Mouse (Mus musculus): Measurements from ENCODE around the gene A930017K11Rik. TPM values are rescaled to one million over a fixed set of nuclear protein-coding genes. Genes with fewer than 3 reads are reported as not detected.

A930017K11Rik gene
- polyA plus RNA-seq, 1 experiment from 2014 or later = 0.16 TPM

DNA sequence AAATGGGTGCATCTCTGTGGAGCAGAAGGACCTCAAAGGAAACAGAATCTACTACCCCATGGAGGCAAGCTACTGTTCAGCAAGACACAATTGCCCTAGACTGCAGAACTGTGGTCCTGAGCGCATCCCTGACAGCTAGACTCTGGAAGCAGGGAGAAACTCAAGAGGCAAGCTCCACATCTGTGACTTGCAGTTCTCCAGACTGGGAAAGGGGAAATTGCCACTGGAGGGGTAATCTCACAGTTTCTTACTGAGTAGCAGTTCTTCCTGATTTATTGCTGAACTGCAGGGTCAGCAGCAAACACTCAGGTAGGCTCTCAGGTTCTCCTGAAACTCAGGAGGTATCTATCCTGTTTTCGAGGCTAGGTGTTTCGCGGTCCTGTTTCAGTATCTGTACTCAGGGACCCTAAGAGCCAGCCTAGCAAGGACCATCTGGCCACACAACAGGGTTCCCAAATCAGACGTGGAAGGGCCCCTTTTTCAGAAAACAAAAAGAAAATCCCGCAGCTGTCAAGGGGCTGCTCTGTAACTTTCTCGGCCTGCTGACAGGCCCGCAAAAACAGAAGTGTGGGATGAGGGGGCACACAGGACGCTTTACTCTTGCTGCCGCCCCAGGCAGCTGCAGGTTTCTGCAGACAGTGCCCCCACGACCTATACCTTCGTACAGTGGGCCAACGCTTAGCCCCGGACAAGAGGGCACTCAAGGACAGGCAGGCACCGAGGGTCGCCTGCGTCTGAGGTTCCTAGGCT lies 32.4 kb upstream of the A930017K11Rik start:
- no peaks in the 10 kb centered on the region for H3K9me3 ChIP-seq (ENCODE audit: low read depth, low read length)
- ATAC-seq (ENCODE audit: insufficient read depth) = no peak
- peak overlapping the region; percentile 95 for H3K4me3 ChIP-seq (ENCODE audit: low read depth, low read length)
- H3K4me2 ChIP-seq = peak overlapping the region; percentile 88
- peak overlapping the region; percentile 88 for H3K9ac ChIP-seq
- H3K27ac ChIP-seq (ENCODE audit: low read depth) = peak overlapping the region; percentile 62; the same call in 1 of the 2 replicates
- peaks cover 9% of the 10 kb centered on the region; the same call in 1 of the 2 replicates for H3K36me3 ChIP-seq (ENCODE audit: insufficient read depth)
- H3K27me3 ChIP-seq (ENCODE audit: insufficient read depth, low read length) = no peaks in the 10 kb centered on the region
- 0 out of 2 replicates have a peak, but pooled peaks cover 6% of the 10 kb centered on the region for H3K4me1 ChIP-seq (ENCODE audit: insufficient read depth)
- 9% methylated on average over 17 of the region's 17 CpGs for WGBS
- no peak for TF ChIP-seq CTCF (IDR thresholded peaks at IDR 0.05; ENCODE audit: low read depth)
- peak; percentile 16 for DNase-seq

DNA sequence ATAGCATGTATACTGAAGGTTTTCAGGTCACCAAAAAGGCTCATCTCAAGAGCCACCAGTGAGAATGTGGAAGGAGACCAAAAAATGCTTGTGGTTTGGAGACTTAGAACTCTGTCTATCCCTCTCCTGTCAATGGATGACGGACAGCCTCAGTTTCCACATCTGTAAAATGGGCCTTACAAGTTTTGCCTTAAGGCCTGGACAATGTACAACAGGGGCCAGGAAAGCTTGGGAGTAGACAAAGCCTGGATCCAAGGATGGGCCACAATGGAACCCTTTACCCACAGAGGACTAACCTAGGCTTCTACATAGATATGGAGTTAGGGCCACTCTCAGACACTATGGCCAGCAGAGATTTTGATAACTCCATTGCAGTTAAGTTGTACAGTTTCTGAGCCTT lies 31.7 kb upstream of the A930017K11Rik start:
- ATAC-seq (ENCODE audit: insufficient read depth) (no peak), DNase-seq (no peak)
- no peak for TF ChIP-seq CTCF (IDR thresholded peaks at IDR 0.05; ENCODE audit: low read depth)
- Histone ChIP-seq H3K27me3 (ENCODE audit: insufficient read depth, low read length) (no peaks in the 10 kb centered on the region), H3K4me3 (ENCODE audit: low read depth, low read length) (peak overlapping the region; percentile 95), H3K36me3 (ENCODE audit: insufficient read depth) (peaks cover 4% of the 10 kb centered on the region; the same call in 1 of the 2 replicates), H3K4me2 (peak overlapping the region; percentile 88), H3K27ac (ENCODE audit: low read depth) (no peak overlapping the region), H3K9me3 (ENCODE audit: low read depth, low read length) (no peaks in the 10 kb centered on the region), H3K9ac (peak overlapping the region; percentile 88), H3K4me1 (ENCODE audit: insufficient read depth) (0 out of 2 replicates have a peak, but pooled peaks cover 6% of the 10 kb centered on the region)
- WGBS = 95% methylated on average over 1 of the region's 1 CpGs

DNA sequence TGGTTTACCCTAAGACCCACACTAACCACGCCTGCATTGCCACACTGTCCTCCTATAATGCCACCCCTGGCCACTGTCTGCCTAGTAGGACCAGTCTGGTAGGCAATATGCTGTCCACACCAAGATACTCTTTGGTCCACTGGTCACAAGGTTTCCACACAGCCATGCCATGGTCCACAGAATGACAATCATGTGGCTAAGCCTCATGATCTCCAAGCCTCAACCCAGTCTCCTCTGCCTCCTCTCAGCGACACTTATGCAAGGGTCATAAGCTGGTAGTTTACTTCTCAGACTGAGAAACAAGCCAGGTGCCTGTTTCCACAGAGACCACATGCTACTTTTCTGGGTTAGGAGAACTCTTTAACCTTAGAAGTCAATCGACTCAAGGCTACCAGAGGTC lies 30.5 kb upstream of the A930017K11Rik start:
- Histone ChIP-seq H3K36me3 (ENCODE audit: insufficient read depth) (no peaks in the 10 kb centered on the region), H3K9ac (no peak overlapping the region), H3K4me3 (ENCODE audit: low read depth, low read length) (no peak overlapping the region), H3K27ac (ENCODE audit: low read depth) (no peak overlapping the region), H3K4me2 (no peak overlapping the region), H3K4me1 (ENCODE audit: insufficient read depth) (0 out of 2 replicates have a peak, but pooled peaks cover 6% of the 10 kb centered on the region), H3K27me3 (ENCODE audit: insufficient read depth, low read length) (no peaks in the 10 kb centered on the region), H3K9me3 (ENCODE audit: low read depth, low read length) (no peaks in the 10 kb centered on the region)
- no peak for DNase-seq
- ATAC-seq (ENCODE audit: insufficient read depth) = no peak
- no peak for TF ChIP-seq CTCF (IDR thresholded peaks at IDR 0.05; ENCODE audit: low read depth)
- 87% methylated on average over 3 of the region's 3 CpGs for WGBS

DNA sequence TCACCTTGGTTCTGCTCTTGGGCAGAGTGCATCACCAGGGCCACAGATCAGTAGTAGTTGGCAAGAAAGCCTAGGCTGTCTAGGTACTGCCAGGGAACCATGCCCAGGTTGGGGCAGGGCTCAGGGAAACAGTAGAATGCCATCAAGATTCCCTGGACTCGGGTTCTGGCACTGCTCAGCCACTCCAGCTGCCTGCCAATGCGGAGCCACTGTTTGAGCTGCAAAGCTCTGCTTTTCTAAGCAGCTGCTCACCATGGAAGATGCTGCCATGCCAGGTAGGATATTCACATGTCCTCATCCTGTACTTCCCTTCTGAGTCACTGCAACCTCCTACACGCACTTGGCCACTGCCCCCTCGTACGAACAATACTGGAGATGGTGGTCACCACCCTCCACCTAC lies 28.5 kb upstream of the A930017K11Rik start:
- Histone ChIP-seq H3K4me1 (ENCODE audit: insufficient read depth) (0 out of 2 replicates have a peak, but pooled peaks cover 6% of the 10 kb centered on the region), H3K9ac (no peak overlapping the region), H3K9me3 (ENCODE audit: low read depth, low read length) (no peaks in the 10 kb centered on the region), H3K36me3 (ENCODE audit: insufficient read depth) (no peaks in the 10 kb centered on the region), H3K4me2 (no peak overlapping the region), H3K27ac (ENCODE audit: low read depth) (no peak overlapping the region), H3K4me3 (ENCODE audit: low read depth, low read length) (no peak overlapping the region), H3K27me3 (ENCODE audit: insufficient read depth, low read length) (no peaks in the 10 kb centered on the region)
- no peak for DNase-seq
- 87% methylated on average over 5 of the region's 5 CpGs for WGBS
- no peak for ATAC-seq (ENCODE audit: insufficient read depth)
- TF ChIP-seq CTCF (IDR thresholded peaks at IDR 0.05; ENCODE audit: low read depth) = no peak

DNA sequence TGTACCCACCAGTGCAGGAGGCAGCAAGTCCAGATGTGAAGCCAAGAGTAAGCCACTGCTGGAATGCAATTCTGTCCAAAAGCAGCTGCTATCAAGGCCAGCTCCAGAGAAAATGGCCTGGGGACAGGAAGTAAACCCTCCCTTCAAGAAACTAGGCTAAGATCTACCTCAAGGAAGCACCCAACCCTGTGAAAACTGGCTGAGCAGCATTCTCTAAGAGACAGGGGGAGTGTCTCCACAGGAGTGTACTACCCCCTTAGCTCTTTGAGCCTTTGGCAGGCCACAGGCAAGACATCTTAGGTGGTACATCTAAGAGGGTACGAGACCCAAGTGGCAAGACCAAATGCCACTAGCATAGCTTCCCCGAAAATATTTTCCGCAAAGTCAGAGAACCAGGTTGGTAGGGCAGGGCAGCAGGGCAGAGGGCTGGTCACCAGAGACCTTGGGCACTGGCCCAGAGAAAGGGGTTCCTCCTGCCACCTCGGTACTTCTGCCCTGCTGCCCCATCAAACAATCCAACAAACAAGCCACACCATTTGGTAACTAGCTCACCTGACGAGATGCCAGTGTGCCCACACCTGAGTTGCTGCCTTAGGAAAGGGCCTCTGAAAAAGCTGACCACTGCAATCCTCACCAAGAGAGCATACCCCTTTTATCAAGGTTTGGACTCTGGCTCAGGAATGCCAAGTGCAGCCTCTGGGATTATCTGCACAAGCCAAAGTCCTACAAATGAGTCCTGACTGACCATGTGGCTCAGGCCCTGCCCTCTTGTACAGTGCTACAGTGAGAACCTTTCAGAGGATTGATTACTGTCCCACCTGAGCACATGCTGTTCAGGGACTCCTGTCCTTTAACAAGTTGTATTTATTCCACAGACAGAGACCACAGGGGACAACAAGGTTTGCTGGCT lies 27.7 kb upstream of the A930017K11Rik start:
- Histone ChIP-seq H3K4me3 (ENCODE audit: low read depth, low read length) (no peak overlapping the region), H3K27ac (ENCODE audit: low read depth) (no peak overlapping the region), H3K36me3 (ENCODE audit: insufficient read depth) (no peaks in the 10 kb centered on the region), H3K9ac (no peak overlapping the region), H3K4me2 (no peak overlapping the region), H3K4me1 (ENCODE audit: insufficient read depth) (0 out of 2 replicates have a peak, but pooled peaks cover 6% of the 10 kb centered on the region), H3K27me3 (ENCODE audit: insufficient read depth, low read length) (no peaks in the 10 kb centered on the region), H3K9me3 (ENCODE audit: low read depth, low read length) (no peaks in the 10 kb centered on the region)
- DNase-seq (no peak), ATAC-seq (ENCODE audit: insufficient read depth) (no peak)
- TF ChIP-seq CTCF (IDR thresholded peaks at IDR 0.05; ENCODE audit: low read depth) = no peak
- 80% methylated on average over 5 of the region's 5 CpGs for WGBS

DNA sequence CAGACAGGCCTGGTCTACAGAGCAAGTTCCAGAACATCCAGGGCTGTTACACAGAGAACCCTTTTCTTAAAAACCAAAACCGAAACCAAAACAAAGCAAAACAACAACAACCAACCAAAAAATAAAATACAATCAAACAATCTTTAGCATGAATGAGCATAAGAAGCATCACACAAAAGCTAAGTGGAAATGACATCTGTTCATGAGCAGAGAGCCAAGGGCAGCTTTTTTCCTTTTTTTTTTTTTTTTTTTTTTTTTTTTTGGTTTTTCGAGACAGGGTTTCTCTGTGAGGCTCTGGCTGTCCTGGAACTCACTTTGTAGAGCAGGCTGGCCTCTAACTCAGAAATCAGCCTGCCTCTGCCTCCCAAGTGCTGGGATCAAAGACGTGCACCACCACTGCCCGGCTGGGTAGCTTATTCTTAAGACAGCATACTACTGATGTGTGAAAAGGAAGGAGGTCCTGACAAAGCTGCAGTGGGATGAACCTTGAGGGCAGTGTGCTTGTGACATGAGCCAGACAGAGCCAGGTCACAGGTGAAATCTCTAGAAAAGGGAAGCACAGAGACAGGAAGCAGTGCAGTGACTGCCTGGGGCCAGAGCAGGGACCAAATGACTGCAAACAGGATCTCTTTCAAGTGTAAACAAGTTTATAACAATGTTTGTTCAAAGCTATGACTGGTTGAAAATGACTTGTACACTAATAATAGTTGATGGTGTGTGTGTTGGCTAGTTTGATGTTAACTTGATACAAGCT lies 18.8 kb upstream of the A930017K11Rik start:
- Histone ChIP-seq H3K4me3 (ENCODE audit: low read depth, low read length) (no peak overlapping the region), H3K9ac (no peak overlapping the region), H3K27me3 (ENCODE audit: insufficient read depth, low read length) (no peaks in the 10 kb centered on the region), H3K4me1 (ENCODE audit: insufficient read depth) (no peaks in the 10 kb centered on the region), H3K9me3 (ENCODE audit: low read depth, low read length) (no peaks in the 10 kb centered on the region), H3K4me2 (no peak overlapping the region), H3K36me3 (ENCODE audit: insufficient read depth) (peaks cover 6% of the 10 kb centered on the region; the same call in 1 of the 2 replicates), H3K27ac (ENCODE audit: low read depth) (no peak overlapping the region)
- 77% methylated on average over 4 of the region's 4 CpGs for WGBS
- no peak for TF ChIP-seq CTCF (IDR thresholded peaks at IDR 0.05; ENCODE audit: low read depth)
- ATAC-seq (ENCODE audit: insufficient read depth) (no peak), DNase-seq (no peak)
